Mouse (Mus musculus): ENCODE measurements around the gene Mier3.

Mier3 gene

DNA sequence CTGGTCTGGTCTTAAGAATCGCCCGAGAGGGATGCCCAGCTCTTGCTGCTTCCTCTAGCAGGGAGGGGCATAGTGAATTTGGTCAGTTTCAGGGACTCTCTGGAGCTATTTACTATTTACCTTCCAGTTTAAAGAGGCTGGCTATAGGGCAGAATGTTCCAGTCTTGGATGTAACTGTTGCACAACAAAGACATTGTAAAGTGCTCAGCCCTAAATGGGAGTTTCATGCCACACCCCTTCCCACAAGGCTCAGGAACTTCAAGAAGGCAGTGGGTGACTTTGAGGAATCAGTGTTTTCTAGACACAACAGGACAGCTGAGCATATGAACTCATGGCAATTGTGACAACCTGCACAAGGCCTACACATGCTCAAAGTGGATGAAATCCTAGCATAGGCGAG, 3.9 kb upstream of the Mier3 start:
- TF ChIP-seq GATA4 (IDR thresholded peaks at IDR 0.05; ENCODE audit: insufficient replicate concordance, low read length), result no peak

- TF ChIP-seq GATA4 (IDR thresholded peaks at IDR 0.05; ENCODE audit: insufficient replicate concordance, low read length), result no peak
These were observed 3.4 kb downstream of the Mier3 start for GRCm38 (mm10) chr13:111684056-111684625.

DNA sequence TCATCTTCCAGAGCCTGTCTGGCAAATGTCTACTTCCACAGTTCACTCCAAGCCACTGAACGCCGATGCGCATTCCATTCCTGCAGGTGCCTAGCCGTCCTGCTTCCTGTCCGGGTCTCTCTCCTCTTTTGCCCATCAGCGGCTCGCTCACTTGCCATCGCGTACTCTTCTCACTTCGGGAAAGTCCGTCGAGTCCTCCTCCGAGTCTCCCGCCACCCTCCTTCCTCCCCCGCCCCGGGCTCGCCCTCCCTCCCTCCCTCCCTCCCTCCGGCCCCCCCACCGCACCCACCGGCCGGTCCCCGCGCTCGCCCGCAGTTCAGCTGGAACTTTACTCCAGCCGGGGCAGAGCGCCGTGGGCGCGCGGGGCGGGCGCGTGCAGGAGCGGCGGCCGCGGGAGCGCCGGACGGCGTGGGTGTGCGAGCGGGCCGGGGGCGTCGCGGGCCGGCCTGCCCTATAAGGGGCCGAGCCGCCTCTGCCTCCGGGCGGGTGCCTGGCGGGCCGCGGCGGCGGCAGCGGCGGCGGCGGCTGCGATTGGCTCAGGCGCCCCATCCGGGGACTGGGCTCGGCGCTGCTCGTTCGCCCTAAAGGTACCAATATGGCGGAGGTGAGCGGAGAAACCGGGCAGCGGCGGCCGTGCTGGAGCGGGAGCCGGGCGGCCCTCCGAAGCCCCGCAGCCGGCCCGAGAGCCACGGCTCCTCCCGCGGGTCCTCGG, 5.1 kb downstream of the Mier3 start:
- TF ChIP-seq GATA4 (IDR thresholded peaks at IDR 0.05; ENCODE audit: insufficient replicate concordance, low read length), result no peak

- no peak for TF ChIP-seq GATA4 (IDR thresholded peaks at IDR 0.05; ENCODE audit: insufficient replicate concordance, low read length)
These were observed 5.9 kb downstream of the Mier3 start for GRCm38 (mm10) chr13:111686522-111687284.

DNA sequence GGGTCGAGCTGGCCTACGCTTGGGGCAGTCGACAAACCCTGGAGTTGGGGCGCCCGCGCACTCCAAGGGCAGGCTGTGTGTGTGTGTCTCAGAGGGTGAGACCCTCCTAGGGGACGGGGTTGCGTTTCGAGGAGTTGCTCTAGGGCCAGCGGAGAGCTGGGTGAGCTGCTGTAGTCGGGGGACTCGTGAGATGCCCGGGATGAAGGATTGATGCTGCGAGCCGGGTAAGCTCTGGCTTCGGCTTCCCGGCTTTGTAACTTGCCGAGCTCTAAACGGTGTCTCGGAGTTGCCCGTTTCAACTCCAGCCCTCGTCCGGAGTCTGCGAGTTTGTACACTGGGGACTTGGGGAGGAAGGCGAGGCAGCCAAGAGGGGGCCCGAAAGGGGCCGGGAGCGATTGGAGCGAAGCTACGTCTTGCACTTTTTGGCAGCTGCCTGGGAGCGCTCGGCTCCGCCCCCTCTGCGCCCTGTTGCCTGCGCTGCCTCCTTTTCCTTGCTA, 6.6 kb downstream of the Mier3 start:
- no peak for TF ChIP-seq GATA4 (IDR thresholded peaks at IDR 0.05; ENCODE audit: insufficient replicate concordance, low read length)

- TF ChIP-seq GATA4 (IDR thresholded peaks at IDR 0.05; ENCODE audit: insufficient replicate concordance, low read length), result no peak
These were observed 22.6 kb downstream of the Mier3 start for GRCm38 (mm10) chr13:111703396-111703795.

GRCm38 (mm10) chr13:111710531-111710930, 29.8 kb downstream of the Mier3 start:
- TF ChIP-seq GATA4 (IDR thresholded peaks at IDR 0.05; ENCODE audit: insufficient replicate concordance, low read length), result no peak

- TF ChIP-seq GATA4 (IDR thresholded peaks at IDR 0.05; ENCODE audit: insufficient replicate concordance, low read length), result no peak
These were observed 38.9 kb downstream of the Mier3 start for GRCm38 (mm10) chr13:111719726-111720125.

GRCm38 (mm10) chr13:111724811-111725164, 44.0 kb downstream of the Mier3 start:
- no peak for TF ChIP-seq GATA4 (IDR thresholded peaks at IDR 0.05; ENCODE audit: insufficient replicate concordance, low read length)

DNA sequence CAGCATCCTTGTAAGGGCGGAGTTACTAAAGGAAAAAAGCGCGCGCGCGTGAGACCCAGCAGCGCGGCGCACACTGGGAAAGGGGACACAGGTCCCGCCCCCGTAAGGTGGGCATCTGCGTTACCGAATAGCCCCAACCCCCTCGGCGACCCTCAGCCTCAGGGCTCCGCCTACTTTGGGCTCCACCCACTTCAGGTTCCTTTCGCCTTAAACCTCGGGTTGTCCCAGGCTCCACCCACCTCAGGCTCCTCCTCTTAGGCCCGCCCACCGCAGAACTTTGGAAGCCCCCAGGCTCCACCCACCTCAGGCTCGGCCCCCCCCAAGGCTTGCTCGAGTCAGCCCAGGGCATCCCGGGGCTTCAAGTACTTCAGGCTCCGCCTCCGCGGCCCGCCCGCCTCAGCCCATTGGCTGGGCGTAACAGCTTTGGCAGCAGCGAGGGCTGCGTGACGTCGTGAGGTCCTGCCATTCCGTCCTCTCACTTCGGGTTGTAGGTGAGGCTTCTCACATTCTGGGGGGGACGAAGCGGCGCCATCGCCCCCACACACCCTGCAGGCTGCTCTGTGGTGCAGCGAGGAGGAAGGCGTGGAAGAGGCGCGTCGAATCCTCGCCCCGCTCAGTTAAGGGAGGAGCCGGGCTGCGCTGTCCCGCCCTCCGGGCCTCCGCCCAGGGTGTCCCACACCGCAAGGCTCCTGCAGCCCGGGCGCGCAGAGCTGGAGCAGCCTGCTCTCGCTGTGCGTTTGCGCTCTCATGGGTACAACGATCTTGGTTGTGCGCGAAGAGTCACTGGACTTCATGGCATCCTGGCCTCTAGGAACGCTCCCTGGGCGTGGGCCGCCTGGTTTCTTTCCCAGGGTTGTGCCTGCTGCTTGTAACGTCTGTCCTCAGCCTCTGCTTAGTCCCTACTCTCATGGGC, 44.6 kb downstream of the Mier3 start:
- TF ChIP-seq GATA4 (IDR thresholded peaks at IDR 0.05; ENCODE audit: insufficient replicate concordance, low read length), result no peak

- TF ChIP-seq GATA4 (IDR thresholded peaks at IDR 0.05; ENCODE audit: insufficient replicate concordance, low read length), result no peak
These were observed 46.1 kb downstream of the Mier3 start for GRCm38 (mm10) chr13:111726898-111727297.

DNA sequence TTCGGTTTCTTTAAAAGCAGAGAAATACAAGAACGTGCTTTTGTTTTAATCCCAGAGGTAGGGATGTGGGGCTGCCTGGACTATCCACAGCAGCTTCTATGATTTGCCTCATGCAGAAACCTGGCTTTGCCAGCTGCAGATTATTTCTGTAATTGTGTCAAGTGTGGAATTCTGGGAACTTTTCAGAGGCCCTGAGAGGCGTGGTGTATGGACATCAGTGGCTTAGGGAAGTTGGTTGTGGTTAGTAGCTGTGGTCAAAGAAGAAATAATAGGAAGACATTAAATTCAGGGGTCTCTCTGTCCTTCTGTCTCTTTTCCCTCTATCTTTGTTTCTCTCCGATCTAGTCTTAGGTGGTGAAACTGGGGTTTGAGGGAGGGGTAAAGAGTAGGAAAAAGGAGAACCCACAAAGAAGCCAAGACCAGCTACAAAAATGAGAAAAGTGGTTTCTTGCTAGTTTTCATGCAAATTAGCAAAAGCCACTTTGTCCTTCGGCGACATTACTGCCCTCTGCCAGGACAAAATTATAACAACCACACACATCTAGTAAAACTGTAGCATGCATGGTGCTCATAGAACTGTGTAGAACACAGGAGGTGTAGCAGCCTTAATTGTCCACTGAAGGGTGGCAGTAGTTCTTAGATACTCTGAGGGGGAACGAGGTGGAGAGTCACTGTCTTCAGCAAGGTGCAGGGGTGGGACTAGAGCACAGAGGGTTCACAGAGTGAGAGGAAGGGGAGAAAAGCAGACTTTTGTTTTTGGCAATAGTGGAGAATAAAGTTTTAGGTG, 60.6 kb downstream of the Mier3 start:
- TF ChIP-seq GATA4 (IDR thresholded peaks at IDR 0.05; ENCODE audit: insufficient replicate concordance, low read length), result no peak

DNA sequence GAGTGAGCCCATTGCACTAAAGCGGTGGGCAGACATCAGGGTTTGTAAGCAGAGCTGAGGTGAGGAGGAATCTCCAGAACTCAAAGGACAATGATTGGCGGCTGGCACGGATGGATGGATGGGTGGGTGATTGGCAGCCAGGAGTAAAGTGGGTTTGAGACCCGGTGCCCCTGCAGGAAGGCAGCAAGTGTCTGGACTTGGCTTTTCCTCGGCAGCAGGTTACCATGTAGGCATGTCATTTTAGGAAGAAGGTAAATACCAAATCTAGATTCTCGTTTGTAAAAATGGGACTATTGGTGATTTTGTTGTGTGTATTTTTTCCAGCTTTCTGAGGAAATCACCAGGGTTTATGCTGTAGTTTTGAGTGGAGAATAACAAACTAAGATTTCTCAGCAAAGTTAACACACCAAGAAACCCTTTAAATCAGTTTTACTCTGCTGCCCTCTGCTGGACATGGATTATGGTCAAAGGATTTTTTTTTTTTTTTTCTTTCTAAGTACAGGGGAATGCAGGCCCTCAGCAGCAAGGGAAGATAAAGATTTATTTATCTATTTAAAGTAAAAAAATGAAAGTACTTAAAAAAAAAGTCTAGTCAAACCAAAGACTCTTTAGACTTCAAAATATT, 61.3 kb downstream of the Mier3 start:
- TF ChIP-seq GATA4 (IDR thresholded peaks at IDR 0.05; ENCODE audit: insufficient replicate concordance, low read length), result no peak
